In genomic region chr3:127868880-127869279, GRCm38 (mm10) we compare ENCODE assay signal across 20 mouse cellular contexts. TPM values are rescaled to one million over a fixed set of nuclear protein-coding genes. Genes with fewer than 3 reads are reported as not detected.
DNase-seq lines count a peak whose midpoint lies in the region; ATAC-seq and TF ChIP-seq lines count a peak whose summit lies in the region.
"Had no signal": no experiment of that assay in that cellular context is flagged by ENCODE, and none has a peak within 500 bp of the region (broad histone marks: within the 10 kb centered on the region; RNA-seq: fewer than 3 reads in every experiment).

No protein-coding gene starts in this region.

- H3K4me3 ChIP-seq in forebrain, embryonic 11.5 days (ENCODE audit: low read depth, low read length) = no peak overlapping the region
- no peak overlapping the region for H3K4me3 ChIP-seq in forebrain, embryonic 10.5 days
- no peak overlapping the region for H3K4me3 ChIP-seq in forebrain, postnatal 0 days (ENCODE audit: low read depth, low read length)
- no peak overlapping the region for H3K4me3 ChIP-seq in midbrain, embryonic 15.5 days
- H3K4me3 ChIP-seq in intestine, embryonic 16.5 days (ENCODE audit: low read length) = no peak overlapping the region
- H3K4me3 ChIP-seq: embryonic facial prominence, embryonic 12.5 days; gastrocnemius, adult 2 months; left cerebral cortex, adult 2 months; limb, embryonic 10.5 days; liver, embryonic 12.5 days; stomach, embryonic 15.5 days had no signal

- no peak overlapping the region for H3K27ac ChIP-seq in forebrain, embryonic 11.5 days (ENCODE audit: low read depth, low read length)
- H3K27ac ChIP-seq in forebrain, embryonic 10.5 days = no peak overlapping the region
- no peak overlapping the region for H3K27ac ChIP-seq in forebrain, postnatal 0 days (ENCODE audit: low read depth, low read length)
- no peak overlapping the region for H3K27ac ChIP-seq in midbrain, embryonic 15.5 days
- no peak overlapping the region for H3K27ac ChIP-seq in intestine, embryonic 16.5 days (ENCODE audit: low read length)
- H3K27ac ChIP-seq: embryonic facial prominence, embryonic 12.5 days; gastrocnemius, adult 2 months; left cerebral cortex, adult 2 months; limb, embryonic 10.5 days; liver, embryonic 12.5 days; stomach, embryonic 15.5 days had no signal

- no peak overlapping the region for H3K9ac ChIP-seq in forebrain, embryonic 11.5 days (ENCODE audit: low read length)
- no peak overlapping the region for H3K9ac ChIP-seq in forebrain, postnatal 0 days
- no peak overlapping the region for H3K9ac ChIP-seq in midbrain, embryonic 15.5 days
- H3K9ac ChIP-seq in intestine, embryonic 16.5 days (ENCODE audit: low read depth, low read length) = no peak overlapping the region
- H3K9ac ChIP-seq: embryonic facial prominence, embryonic 12.5 days; liver, embryonic 12.5 days; lung, embryonic 14.5 days; stomach, embryonic 15.5 days had no signal

- no peaks in the 10 kb centered on the region for H3K9me3 ChIP-seq in forebrain, embryonic 11.5 days (ENCODE audit: control insufficient read depth, low read length)
- H3K9me3 ChIP-seq in forebrain, embryonic 10.5 days = no peaks in the 10 kb centered on the region
- H3K9me3 ChIP-seq in forebrain, postnatal 0 days (ENCODE audit: low read length) = no peaks in the 10 kb centered on the region
- no peaks in the 10 kb centered on the region for H3K9me3 ChIP-seq in midbrain, embryonic 15.5 days
- no peaks in the 10 kb centered on the region for H3K9me3 ChIP-seq in intestine, embryonic 16.5 days (ENCODE audit: control insufficient read depth, low read length)
- H3K9me3 ChIP-seq: embryonic facial prominence, embryonic 12.5 days; limb, embryonic 10.5 days; liver, embryonic 12.5 days; stomach, embryonic 15.5 days had no signal

- no peaks in the 10 kb centered on the region for H3K36me3 ChIP-seq in forebrain, embryonic 11.5 days (ENCODE audit: control insufficient read depth, insufficient read depth, low read length)
- no peaks in the 10 kb centered on the region for H3K36me3 ChIP-seq in forebrain, embryonic 10.5 days (replicated peaks)
- no peaks in the 10 kb centered on the region for H3K36me3 ChIP-seq in forebrain, postnatal 0 days (ENCODE audit: insufficient read depth)
- no peaks in the 10 kb centered on the region for H3K36me3 ChIP-seq in midbrain, embryonic 15.5 days (replicated peaks)
- no peaks in the 10 kb centered on the region for H3K36me3 ChIP-seq in intestine, embryonic 16.5 days (ENCODE audit: control insufficient read depth, insufficient read depth, low read length)
- H3K36me3 ChIP-seq: embryonic facial prominence, embryonic 12.5 days; limb, embryonic 10.5 days; stomach, embryonic 15.5 days had no signal

- 58% methylated on average over 5 of the region's 5 CpGs for WGBS in forebrain, embryonic 11.5 days
- 79% methylated on average over 5 of the region's 5 CpGs for WGBS in forebrain, embryonic 10.5 days
- 22% methylated on average over 5 of the region's 5 CpGs for WGBS in forebrain, postnatal 0 days
- 34% methylated on average over 5 of the region's 5 CpGs for WGBS in midbrain, embryonic 15.5 days
- 59% methylated on average over 5 of the region's 5 CpGs for WGBS in intestine, embryonic 16.5 days

- H3K27me3 ChIP-seq in forebrain, embryonic 11.5 days (ENCODE audit: control insufficient read depth, insufficient read depth, low read length) = no peaks in the 10 kb centered on the region
- no peaks in the 10 kb centered on the region for H3K27me3 ChIP-seq in forebrain, embryonic 10.5 days (ENCODE audit: poor library complexity, severe bottlenecking)
- no peaks in the 10 kb centered on the region for H3K27me3 ChIP-seq in forebrain, postnatal 0 days (ENCODE audit: insufficient read depth, low read length)
- H3K27me3 ChIP-seq in midbrain, embryonic 15.5 days (replicated peaks) = no peaks in the 10 kb centered on the region
- no peaks in the 10 kb centered on the region for H3K27me3 ChIP-seq in intestine, embryonic 16.5 days (replicated peaks; ENCODE audit: control insufficient read depth, insufficient read depth, low read length)
- H3K27me3 ChIP-seq: embryonic facial prominence, embryonic 12.5 days; liver, embryonic 12.5 days; stomach, embryonic 15.5 days had no signal

- no peak overlapping the region for H3K4me2 ChIP-seq in forebrain, embryonic 11.5 days (ENCODE audit: low read depth, low read length, severe bottlenecking)
- no peak overlapping the region for H3K4me2 ChIP-seq in forebrain, postnatal 0 days (ENCODE audit: low read depth)
- no peak overlapping the region for H3K4me2 ChIP-seq in midbrain, embryonic 15.5 days
- no peak overlapping the region for H3K4me2 ChIP-seq in intestine, embryonic 16.5 days (ENCODE audit: low read depth, low read length)
- H3K4me2 ChIP-seq: embryonic facial prominence, embryonic 12.5 days; liver, embryonic 12.5 days; lung, embryonic 14.5 days; stomach, embryonic 15.5 days had no signal

- TF ChIP-seq CTCF in forebrain, postnatal 0 days (IDR thresholded peaks at IDR 0.05; ENCODE audit: low read depth) = no peak

- DNase-seq in forebrain, embryonic 11.5 days (ENCODE audit: low spot score) = no peak
- DNase-seq in forebrain, embryonic 10.5 days (ENCODE audit: extremely low spot score, low spot score) = no peak
- peak; percentile 12 for DNase-seq in R1 (ENCODE audit: low read depth, low spot score)
- DNase-seq in forebrain, postnatal 0 days = peak; percentile 34
- DNase-seq in urinary bladder, postnatal 14 days (ENCODE audit: low spot score) = no peak
- no peak for DNase-seq in adrenal gland, adult (ENCODE audit: inconsistent age in 2 of 2, low spot score in 1 of 2)
- DNase-seq: adrenal gland, postnatal 10 days; cerebellum, adult 9-10 months; gastrocnemius, adult 2 months; kidney, adult 2 months; kidney, postnatal 25 days; lung, embryonic 14.5 days; thymus, adult 2 months had no signal

- peak; percentile 87 for ATAC-seq in forebrain, embryonic 11.5 days (replicated peaks; ENCODE audit: low FRiP score)
- ATAC-seq in forebrain, postnatal 0 days = peak; percentile 72
- ATAC-seq in midbrain, embryonic 15.5 days (replicated peaks) = peak; percentile 75
- no peak for ATAC-seq in intestine, embryonic 16.5 days
- ATAC-seq: liver, embryonic 12.5 days had no signal

- no peaks in the 10 kb centered on the region for H3K4me1 ChIP-seq in forebrain, embryonic 11.5 days (replicated peaks; ENCODE audit: control insufficient read depth, insufficient read depth, low read length)
- H3K4me1 ChIP-seq in forebrain, embryonic 10.5 days = peaks cover 18% of the 10 kb centered on the region; the same call in 1 of the 2 replicates
- H3K4me1 ChIP-seq in forebrain, postnatal 0 days (ENCODE audit: insufficient read depth) = no peaks in the 10 kb centered on the region
- H3K4me1 ChIP-seq in midbrain, embryonic 15.5 days = peaks cover 11% of the 10 kb centered on the region
- H3K4me1 ChIP-seq in intestine, embryonic 16.5 days (ENCODE audit: control insufficient read depth, insufficient read depth, low read length) = peaks cover 4% of the 10 kb centered on the region; the same call in 1 of the 2 replicates
- H3K4me1 ChIP-seq: embryonic facial prominence, embryonic 12.5 days; limb, embryonic 10.5 days; liver, embryonic 12.5 days had no signal

RNA-seq across cellular contexts. Expression of gene Fam241a, which starts 27.2 kb away (rescaled TPM):
- 4.6 and 5.5 TPM in 2 replicates for polyA plus RNA-seq in forebrain, embryonic 11.5 days (2014; fragmentation: Nextera tagmentation; extraction: Ambion mirVana)
- polyA plus RNA-seq in forebrain, embryonic 10.5 days (2016; fragmentation: Nextera tagmentation; extraction: Ambion mirVana) = 2.2 and 2.6 TPM in 2 replicates
- 7.4 and 15.5 TPM in 2 replicates for total RNA-seq in forebrain, postnatal 0 days (2014; rRNA removed)
- 12.4 and 13.7 TPM in 2 replicates for polyA plus RNA-seq in forebrain, postnatal 0 days (2015; fragmentation: Nextera tagmentation; extraction: Ambion mirVana)
- 7.1 and 8.5 TPM in 2 replicates for polyA plus RNA-seq in midbrain, embryonic 15.5 days (2015; fragmentation: Nextera tagmentation; extraction: Ambion mirVana)
- 3.0 and 8.9 TPM in 2 replicates for polyA plus RNA-seq in intestine, embryonic 16.5 days (2015; fragmentation: Nextera tagmentation; extraction: Ambion mirVana)

RNA-seq across cellular contexts. Expression of gene Ap1ar, which starts 31.6 kb away (rescaled TPM):
- 82.8 and 86.8 TPM in 2 replicates for polyA plus RNA-seq in forebrain, embryonic 11.5 days (2014; fragmentation: Nextera tagmentation; extraction: Ambion mirVana)
- polyA plus RNA-seq in forebrain, embryonic 10.5 days (2016; fragmentation: Nextera tagmentation; extraction: Ambion mirVana) = 53.1 and 57.8 TPM in 2 replicates
- 119 and 124 TPM in 2 replicates for total RNA-seq in forebrain, postnatal 0 days (2014; rRNA removed)
- 44.7 and 68.0 TPM in 2 replicates for polyA plus RNA-seq in forebrain, postnatal 0 days (2015; fragmentation: Nextera tagmentation; extraction: Ambion mirVana)
- polyA plus RNA-seq in midbrain, embryonic 15.5 days (2015; fragmentation: Nextera tagmentation; extraction: Ambion mirVana) = 95.0 and 100 TPM in 2 replicates
- polyA plus RNA-seq in intestine, embryonic 16.5 days (2015; fragmentation: Nextera tagmentation; extraction: Ambion mirVana) = 87.4 and 101 TPM in 2 replicates

Comparison
In these comparisons a context has a peak if more than half of its experiments do, and no peak if none do; other contexts are left out.
1. DNase-seq: peak in R1 (single experiment) and forebrain, postnatal 0 days (single experiment); none in forebrain, embryonic 11.5 days (single experiment), forebrain, embryonic 10.5 days (single experiment), urinary bladder, postnatal 14 days (single experiment) and adrenal gland, adult (0 of 2).